Mouse (Mus musculus): ENCODE data around the gene Gadd45gip1.

The Gadd45gip1 gene

GRCm38 (mm10) chr8:84831490-84831889, at the start of gene Gadd45gip1:
Gadd45gip1 (plus strand) TSS chr8:84831522.
- peak; percentile 74 for DNase-seq

- no peak for DNase-seq
Observed at GRCm38 (mm10) chr8:84781686-84782505, 49.4 kb upstream of the Gadd45gip1 start.

- DNase-seq = no peak
Observed at GRCm38 (mm10) chr8:84782680-84783079, 48.6 kb upstream of the Gadd45gip1 start.

- no peak for DNase-seq
Observed at GRCm38 (mm10) chr8:84783198-84783918, 48.0 kb upstream of the Gadd45gip1 start.

- peak; percentile 58 for DNase-seq
Observed at GRCm38 (mm10) chr8:84783919-84784581, 47.3 kb upstream of the Gadd45gip1 start.

GRCm38 (mm10) chr8:84784681-84785505, 46.4 kb upstream of the Gadd45gip1 start:
- no peak for DNase-seq

- no peak for DNase-seq
Observed at GRCm38 (mm10) chr8:84785506-84785755, 45.9 kb upstream of the Gadd45gip1 start.

GRCm38 (mm10) chr8:84785756-84786677, 45.3 kb upstream of the Gadd45gip1 start:
- DNase-seq = peak; percentile 78

- no peak for DNase-seq
Observed at GRCm38 (mm10) chr8:84786801-84787467, 44.4 kb upstream of the Gadd45gip1 start.

- no peak for DNase-seq
Observed at GRCm38 (mm10) chr8:84787523-84788302, 43.6 kb upstream of the Gadd45gip1 start.

- DNase-seq = peak; percentile 88
Observed at GRCm38 (mm10) chr8:84788896-84789295, 42.4 kb upstream of the Gadd45gip1 start.

- no peak for DNase-seq
Observed at GRCm38 (mm10) chr8:84789345-84789744, 42.0 kb upstream of the Gadd45gip1 start.

GRCm38 (mm10) chr8:84789855-84790486, 41.4 kb upstream of the Gadd45gip1 start:
- no peak for DNase-seq

- no peak for DNase-seq
Observed at GRCm38 (mm10) chr8:84790537-84790936, 40.8 kb upstream of the Gadd45gip1 start.

GRCm38 (mm10) chr8:84792429-84792947, 38.8 kb upstream of the Gadd45gip1 start:
- DNase-seq = no peak

GRCm38 (mm10) chr8:84793134-84793533, 38.2 kb upstream of the Gadd45gip1 start:
- no peak for DNase-seq

GRCm38 (mm10) chr8:84793791-84794485, 37.4 kb upstream of the Gadd45gip1 start:
- DNase-seq = no peak

- DNase-seq = no peak
Observed at GRCm38 (mm10) chr8:84794486-84794885, 36.8 kb upstream of the Gadd45gip1 start.

GRCm38 (mm10) chr8:84797256-84797797, 34.0 kb upstream of the Gadd45gip1 start:
- no peak for DNase-seq

Data from lung, postnatal 36 days (tissue).